Mouse (Mus musculus): ENCODE measurements around the gene Vamp2. TPM values are rescaled to one million over a fixed set of nuclear protein-coding genes. Genes with fewer than 3 reads are reported as not detected.

Gene Vamp2
- polyA plus RNA-seq, 1 experiment from 2014 or later = 79.9 TPM

DNA sequence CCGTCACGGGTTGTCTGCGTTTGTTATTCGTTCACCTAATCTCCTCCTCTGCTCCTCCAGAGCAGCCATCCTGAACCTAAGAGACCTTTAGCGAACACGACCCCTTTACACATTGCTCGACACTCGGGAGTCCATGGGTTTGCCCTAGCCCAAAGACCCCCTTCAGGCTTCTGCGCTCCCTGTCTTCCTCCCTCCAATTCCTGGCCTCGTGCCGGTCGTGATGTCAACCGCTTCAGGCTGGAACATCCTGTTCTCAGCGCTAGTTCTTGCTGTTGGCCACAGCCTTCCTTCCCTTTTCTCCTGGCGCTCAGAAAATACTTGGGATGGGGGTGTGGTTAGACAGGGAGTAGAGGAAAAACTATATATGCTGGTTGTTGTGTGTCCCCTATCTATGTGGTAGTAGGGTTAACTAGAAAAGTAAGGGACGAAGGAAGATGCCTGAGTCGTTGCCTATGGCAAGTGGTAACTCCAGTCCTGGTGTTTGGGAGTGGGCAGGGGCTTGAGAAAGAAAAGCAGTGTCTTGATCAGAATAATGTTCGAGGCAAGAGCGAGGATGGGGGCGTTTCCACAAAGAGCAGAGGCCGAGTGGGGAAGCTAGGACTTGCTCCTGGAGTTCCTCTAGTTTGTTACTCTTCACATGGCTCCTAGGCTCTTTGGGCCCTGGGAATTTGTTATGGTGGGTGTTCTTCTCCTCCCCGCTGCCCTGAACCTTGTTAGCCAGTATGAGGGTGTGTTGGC, 11.1 kb downstream of the Vamp2 start:
- Histone ChIP-seq H3K27ac (ENCODE audit: low read length) (peak overlapping the region; percentile 96), H3K9ac (ENCODE audit: low read length) (peak overlapping the region; percentile 81), H3K4me3 (replicated peaks; ENCODE audit: low read length) (peak overlapping the region; percentile 57), H3K36me3 (ENCODE audit: control insufficient read depth, insufficient read depth, low read length) (peaks cover 24% of the 10 kb centered on the region; the same call in 1 of the 2 replicates), H3K9me3 (replicated peaks; ENCODE audit: control insufficient read depth, low read length) (no peaks in the 10 kb centered on the region), H3K4me1 (ENCODE audit: control insufficient read depth, insufficient read depth, low read length) (peaks cover 36% of the 10 kb centered on the region), H3K4me2 (ENCODE audit: low read depth, low read length) (peak overlapping the region; percentile 96), H3K27me3 (ENCODE audit: control insufficient read depth, insufficient read depth, low read length) (no peaks in the 10 kb centered on the region)
- under 1% methylated on average over 22 of the region's 22 CpGs for WGBS
- no peak for ATAC-seq (ENCODE audit: insufficient read depth, low FRiP score)

DNA sequence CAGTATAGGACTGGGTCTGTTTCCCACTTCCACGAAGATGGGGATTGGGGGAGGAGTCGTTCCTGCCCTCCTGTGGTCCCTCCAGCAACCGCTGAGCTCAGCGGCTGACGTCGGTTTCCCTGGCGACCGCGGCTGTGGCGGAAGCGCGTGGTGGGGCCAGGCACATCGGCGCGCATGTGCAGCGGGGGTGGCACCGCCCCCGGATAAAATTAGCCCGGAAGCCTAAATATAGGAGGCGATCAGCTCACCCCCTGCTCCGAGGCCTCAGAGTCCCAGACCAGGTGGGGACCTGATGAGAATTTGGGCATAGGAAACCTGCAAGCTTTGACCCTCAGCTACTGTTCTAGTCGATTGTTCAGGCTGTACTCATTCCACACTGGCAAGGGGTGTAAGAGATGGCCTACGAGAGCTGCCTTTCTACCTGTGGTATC, 11.6 kb downstream of the Vamp2 start:
- ATAC-seq (ENCODE audit: insufficient read depth, low FRiP score) = peak; percentile 9; the same call in 1 of the 2 replicates
- peak overlapping the region; percentile 96 for H3K27ac ChIP-seq (ENCODE audit: low read length)
- peak overlapping the region; percentile 81 for H3K9ac ChIP-seq (ENCODE audit: low read length)
- H3K4me2 ChIP-seq (ENCODE audit: low read depth, low read length) = peak overlapping the region; percentile 96
- peaks cover 30% of the 10 kb centered on the region for H3K36me3 ChIP-seq (ENCODE audit: control insufficient read depth, insufficient read depth, low read length)
- H3K9me3 ChIP-seq (replicated peaks; ENCODE audit: control insufficient read depth, low read length) = no peaks in the 10 kb centered on the region
- peak overlapping the region; percentile 57 for H3K4me3 ChIP-seq (replicated peaks; ENCODE audit: low read length)
- peaks cover 34% of the 10 kb centered on the region for H3K4me1 ChIP-seq (ENCODE audit: control insufficient read depth, insufficient read depth, low read length)
- WGBS = under 1% methylated on average over 23 of the region's 23 CpGs
- H3K27me3 ChIP-seq (ENCODE audit: control insufficient read depth, insufficient read depth, low read length) = no peaks in the 10 kb centered on the region

DNA sequence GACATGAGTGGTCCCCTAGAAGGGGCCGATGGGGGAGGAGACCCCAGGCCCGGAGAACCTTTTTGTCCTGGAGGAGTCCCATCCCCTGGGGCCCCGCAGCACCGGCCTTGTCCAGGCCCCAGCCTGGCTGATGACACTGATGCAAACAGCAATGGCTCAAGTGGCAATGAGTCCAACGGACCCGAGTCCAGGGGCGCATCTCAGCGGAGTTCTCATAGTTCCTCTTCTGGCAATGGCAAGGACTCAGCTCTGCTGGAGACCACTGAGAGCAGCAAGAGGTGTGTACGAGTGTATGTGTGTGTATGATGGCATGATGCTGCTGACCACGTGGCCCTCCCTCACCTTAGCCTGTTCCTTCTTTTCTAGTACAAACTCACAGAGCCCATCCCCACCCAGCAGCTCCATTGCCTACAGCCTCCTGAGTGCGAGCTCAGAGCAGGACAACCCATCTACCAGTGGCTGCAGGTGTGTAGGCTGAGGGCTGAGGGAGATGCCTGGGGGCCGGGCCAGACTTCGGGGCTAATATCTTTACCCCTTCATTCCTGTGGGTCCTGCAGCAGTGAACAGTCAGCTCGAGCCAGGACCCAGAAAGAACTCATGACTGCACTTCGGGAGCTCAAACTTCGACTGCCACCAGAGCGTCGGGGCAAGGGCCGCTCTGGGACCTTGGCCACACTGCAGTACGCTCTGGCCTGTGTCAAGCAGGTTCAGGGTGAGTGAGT, 12.5 kb downstream of the Vamp2 start:
- Histone ChIP-seq H3K9ac (ENCODE audit: low read length) (peak overlapping the region; percentile 81), H3K9me3 (replicated peaks; ENCODE audit: control insufficient read depth, low read length) (no peaks in the 10 kb centered on the region), H3K4me2 (ENCODE audit: low read depth, low read length) (peak overlapping the region; percentile 96), H3K4me1 (ENCODE audit: control insufficient read depth, insufficient read depth, low read length) (peaks cover 34% of the 10 kb centered on the region), H3K27ac (ENCODE audit: low read length) (no peak overlapping the region), H3K27me3 (ENCODE audit: control insufficient read depth, insufficient read depth, low read length) (no peaks in the 10 kb centered on the region), H3K36me3 (ENCODE audit: control insufficient read depth, insufficient read depth, low read length) (peaks cover 38% of the 10 kb centered on the region), H3K4me3 (replicated peaks; ENCODE audit: low read length) (no peak overlapping the region)
- 89% methylated on average over 20 of the region's 20 CpGs for WGBS
- ATAC-seq (ENCODE audit: insufficient read depth, low FRiP score) = no peak

DNA sequence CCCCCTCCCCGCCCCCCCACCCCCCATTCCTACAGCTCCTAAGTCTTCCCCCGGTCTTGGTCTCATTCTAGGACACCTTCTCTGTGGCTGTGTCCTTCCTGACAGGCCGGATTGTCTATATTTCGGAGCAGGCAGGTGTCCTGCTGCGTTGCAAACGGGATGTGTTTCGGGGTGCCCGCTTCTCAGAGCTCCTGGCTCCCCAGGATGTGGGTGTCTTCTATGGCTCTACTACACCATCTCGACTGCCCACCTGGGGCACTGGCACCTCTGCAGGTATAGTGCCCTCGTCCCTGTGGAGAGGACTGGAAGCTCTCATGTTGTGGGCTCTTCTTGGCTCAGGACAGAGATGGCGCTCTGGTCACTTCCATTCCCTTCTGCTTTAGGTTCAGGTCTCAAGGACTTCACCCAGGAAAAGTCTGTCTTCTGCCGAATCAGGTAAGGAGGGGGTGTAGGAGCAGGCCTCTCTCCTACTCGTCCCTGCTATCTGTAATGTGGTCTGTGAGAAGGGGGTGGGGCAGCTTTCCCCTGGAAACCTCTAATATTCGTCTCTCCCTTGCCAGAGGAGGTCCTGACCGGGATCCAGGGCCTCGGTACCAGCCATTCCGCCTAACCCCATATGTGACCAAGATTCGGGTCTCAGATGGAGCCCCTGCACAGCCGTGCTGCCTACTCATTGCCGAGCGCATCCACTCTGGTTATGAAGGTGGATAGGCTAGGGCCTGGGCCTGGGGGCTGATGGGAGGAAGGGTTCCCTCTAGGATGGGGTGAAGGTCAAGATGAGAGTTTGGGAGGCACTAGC, 13.5 kb downstream of the Vamp2 start:
- H3K36me3 ChIP-seq (ENCODE audit: control insufficient read depth, insufficient read depth, low read length) = peaks cover 43% of the 10 kb centered on the region

DNA sequence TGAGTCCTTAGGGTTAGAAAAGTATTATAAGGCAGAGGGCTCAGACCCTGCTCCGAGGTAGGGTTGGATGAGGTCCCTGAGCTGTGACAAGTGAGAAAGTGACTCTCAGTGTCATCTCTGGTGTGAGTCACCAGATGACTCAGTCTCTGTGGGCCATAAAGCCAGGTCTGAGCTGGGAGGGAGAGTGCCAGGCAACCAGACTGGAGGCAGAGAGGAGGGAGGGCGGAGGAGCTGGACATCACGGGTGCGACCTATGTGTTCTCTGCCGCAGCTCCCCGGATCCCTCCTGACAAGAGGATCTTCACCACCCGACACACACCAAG, 14.1 kb downstream of the Vamp2 start:
- no peak overlapping the region for H3K4me2 ChIP-seq (ENCODE audit: low read depth, low read length)
- 84% methylated on average over 7 of the region's 7 CpGs for whole genome bisulfite sequencing
- H3K9me3 ChIP-seq (replicated peaks; ENCODE audit: control insufficient read depth, low read length) = no peaks in the 10 kb centered on the region
- no peak for ATAC-seq (ENCODE audit: insufficient read depth, low FRiP score)
- no peaks in the 10 kb centered on the region for H3K27me3 ChIP-seq (ENCODE audit: control insufficient read depth, insufficient read depth, low read length)
- H3K27ac ChIP-seq (ENCODE audit: low read length) = no peak overlapping the region
- no peak overlapping the region for H3K9ac ChIP-seq (ENCODE audit: low read length)
- no peak overlapping the region for H3K4me3 ChIP-seq (replicated peaks; ENCODE audit: low read length)
- H3K4me1 ChIP-seq (ENCODE audit: control insufficient read depth, insufficient read depth, low read length) = peaks cover 31% of the 10 kb centered on the region
- peaks cover 43% of the 10 kb centered on the region for H3K36me3 ChIP-seq (ENCODE audit: control insufficient read depth, insufficient read depth, low read length)

More for the DNA sequence above, 13.5 kb downstream of the Vamp2 start:
- H3K27me3 ChIP-seq (ENCODE audit: control insufficient read depth, insufficient read depth, low read length) = no peaks in the 10 kb centered on the region
- ATAC-seq (ENCODE audit: insufficient read depth, low FRiP score) = no peak
- no peak overlapping the region for H3K4me3 ChIP-seq (replicated peaks; ENCODE audit: low read length)
- H3K27ac ChIP-seq (ENCODE audit: low read length) = no peak overlapping the region
- 88% methylated on average over 21 of the region's 21 CpGs for whole genome bisulfite sequencing
- H3K4me1 ChIP-seq (ENCODE audit: control insufficient read depth, insufficient read depth, low read length) = peaks cover 34% of the 10 kb centered on the region
- H3K9me3 ChIP-seq (replicated peaks; ENCODE audit: control insufficient read depth, low read length) = no peaks in the 10 kb centered on the region
- no peak overlapping the region for H3K4me2 ChIP-seq (ENCODE audit: low read depth, low read length)
- no peak overlapping the region for H3K9ac ChIP-seq (ENCODE audit: low read length)

DNA sequence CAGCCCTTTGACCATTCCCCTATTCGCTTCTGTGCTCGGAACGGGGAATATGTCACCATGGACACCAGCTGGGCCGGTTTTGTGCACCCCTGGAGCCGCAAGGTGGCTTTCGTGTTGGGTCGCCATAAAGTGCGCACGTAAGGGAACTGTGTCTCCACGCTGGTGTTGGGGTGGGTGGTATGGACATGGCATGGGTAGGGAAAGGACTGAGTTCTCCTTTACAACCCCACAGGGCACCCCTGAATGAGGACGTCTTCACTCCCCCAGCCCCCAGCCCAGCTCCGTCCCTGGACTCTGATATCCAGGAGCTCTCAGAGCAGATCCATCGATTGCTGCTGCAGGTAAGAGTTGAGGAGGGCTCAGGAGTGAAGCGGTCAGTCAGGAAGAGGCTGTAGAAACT, 14.8 kb downstream of the Vamp2 start:
- Histone ChIP-seq H3K27ac (ENCODE audit: low read length) (no peak overlapping the region), H3K27me3 (ENCODE audit: control insufficient read depth, insufficient read depth, low read length) (no peaks in the 10 kb centered on the region), H3K4me1 (ENCODE audit: control insufficient read depth, insufficient read depth, low read length) (peaks cover 24% of the 10 kb centered on the region), H3K4me3 (replicated peaks; ENCODE audit: low read length) (no peak overlapping the region), H3K9ac (ENCODE audit: low read length) (no peak overlapping the region), H3K4me2 (ENCODE audit: low read depth, low read length) (no peak overlapping the region), H3K9me3 (replicated peaks; ENCODE audit: control insufficient read depth, low read length) (no peaks in the 10 kb centered on the region), H3K36me3 (ENCODE audit: control insufficient read depth, insufficient read depth, low read length) (peaks cover 48% of the 10 kb centered on the region)
- 94% methylated on average over 14 of the region's 14 CpGs for WGBS
- no peak for ATAC-seq (ENCODE audit: insufficient read depth, low FRiP score)

DNA sequence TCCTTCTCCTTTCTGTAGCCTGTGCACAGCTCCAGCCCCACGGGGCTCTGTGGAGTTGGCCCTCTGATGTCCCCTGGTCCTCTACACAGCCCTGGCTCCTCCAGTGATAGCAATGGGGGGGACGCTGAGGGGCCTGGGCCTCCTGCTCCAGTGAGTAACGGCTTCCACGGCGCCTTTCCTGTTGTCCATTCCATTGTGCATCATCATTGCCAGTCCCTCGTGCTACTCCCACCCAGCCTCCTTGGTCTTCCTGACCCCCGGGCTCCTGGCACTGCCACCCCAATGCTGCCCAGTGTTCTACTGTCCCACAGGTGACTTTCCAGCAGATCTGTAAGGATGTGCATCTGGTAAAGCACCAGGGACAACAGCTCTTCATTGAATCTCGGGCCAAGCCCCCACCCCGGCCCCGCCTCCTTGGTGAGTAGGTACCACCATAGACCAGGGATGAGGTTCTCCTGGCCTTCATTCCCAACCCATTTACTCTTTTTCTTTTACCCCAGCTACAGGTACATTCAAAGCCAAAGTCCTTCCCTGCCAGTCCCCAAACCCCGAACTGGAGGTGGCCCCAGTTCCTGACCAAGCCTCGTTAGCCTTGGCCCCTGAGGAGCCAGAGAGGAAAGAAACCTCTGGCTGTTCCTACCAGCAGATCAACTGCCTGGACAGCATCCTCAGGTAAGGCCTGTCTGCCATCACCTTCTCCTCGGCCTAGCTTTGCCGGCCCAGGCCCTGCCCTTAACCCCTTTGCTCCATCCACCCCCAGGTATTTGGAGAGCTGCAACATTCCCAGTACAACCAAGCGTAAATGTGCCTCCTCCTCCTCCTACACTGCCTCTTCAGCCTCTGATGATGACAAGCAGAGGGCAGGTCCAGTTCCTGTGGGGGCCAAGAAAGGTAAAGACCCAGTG, 15.5 kb downstream of the Vamp2 start:
- H3K9ac ChIP-seq (ENCODE audit: low read length) = no peak overlapping the region
- no peaks in the 10 kb centered on the region for H3K9me3 ChIP-seq (replicated peaks; ENCODE audit: control insufficient read depth, low read length)
- H3K4me3 ChIP-seq (replicated peaks; ENCODE audit: low read length) = no peak overlapping the region
- no peaks in the 10 kb centered on the region for H3K27me3 ChIP-seq (ENCODE audit: control insufficient read depth, insufficient read depth, low read length)
- peaks cover 17% of the 10 kb centered on the region for H3K4me1 ChIP-seq (ENCODE audit: control insufficient read depth, insufficient read depth, low read length)
- H3K4me2 ChIP-seq (ENCODE audit: low read depth, low read length) = no peak overlapping the region
- 90% methylated on average over 15 of the region's 15 CpGs for WGBS
- no peak for ATAC-seq (ENCODE audit: insufficient read depth, low FRiP score)
- H3K36me3 ChIP-seq (ENCODE audit: control insufficient read depth, insufficient read depth, low read length) = peaks cover 48% of the 10 kb centered on the region
- no peak overlapping the region for H3K27ac ChIP-seq (ENCODE audit: low read length)

DNA sequence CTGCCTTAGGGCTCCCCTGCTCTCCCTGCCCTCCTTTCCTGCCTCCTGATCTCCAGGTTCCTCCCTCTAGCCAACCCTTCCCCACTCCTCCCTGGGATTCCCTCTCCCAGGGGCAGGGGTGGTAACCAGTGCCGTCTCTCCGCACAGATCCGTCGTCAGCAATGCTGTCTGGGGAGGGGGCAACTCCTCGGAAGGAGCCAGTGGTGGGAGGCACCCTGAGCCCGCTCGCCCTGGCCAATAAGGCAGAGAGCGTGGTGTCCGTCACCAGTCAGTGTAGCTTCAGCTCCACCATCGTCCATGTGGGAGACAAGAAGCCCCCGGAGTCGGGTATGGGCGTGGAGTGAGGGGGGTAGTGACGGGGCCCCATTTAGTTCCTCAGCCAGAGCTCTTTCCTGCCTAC, 16.2 kb downstream of the Vamp2 start:
- Histone ChIP-seq H3K4me3 (replicated peaks; ENCODE audit: low read length) (no peak overlapping the region), H3K27ac (ENCODE audit: low read length) (no peak overlapping the region), H3K4me1 (ENCODE audit: control insufficient read depth, insufficient read depth, low read length) (peaks cover 11% of the 10 kb centered on the region), H3K4me2 (ENCODE audit: low read depth, low read length) (no peak overlapping the region), H3K9ac (ENCODE audit: low read length) (no peak overlapping the region), H3K27me3 (ENCODE audit: control insufficient read depth, insufficient read depth, low read length) (no peaks in the 10 kb centered on the region), H3K36me3 (ENCODE audit: control insufficient read depth, insufficient read depth, low read length) (peaks cover 48% of the 10 kb centered on the region), H3K9me3 (replicated peaks; ENCODE audit: control insufficient read depth, low read length) (no peaks in the 10 kb centered on the region)
- 89% methylated on average over 14 of the region's 14 CpGs for WGBS
- ATAC-seq (ENCODE audit: insufficient read depth, low FRiP score) = no peak

All from stomach, embryonic 16.5 days (tissue).